Mouse (Mus musculus): ENCODE measurements around the gene Mthfsd. TPM values are rescaled to one million over a fixed set of nuclear protein-coding genes. Genes with fewer than 3 reads are reported as not detected.

Mthfsd gene
- polyA plus RNA-seq, 1 experiment, result 81.0 TPM

GRCm38 (mm10) chr8:121058081-121058480 is 50.1 kb downstream of the Mthfsd start:
- TF ChIP-seq CTCF (IDR thresholded peaks at IDR 0.05; ENCODE audit: borderline replicate concordance, extremely low read depth, insufficient read depth, insufficient read length), result no peak
- no peak for TF ChIP-seq POLR2A (IDR thresholded peaks at IDR 0.05; ENCODE audit: borderline replicate concordance, extremely low read depth, insufficient read depth, insufficient read length, poor library complexity, severe bottlenecking)
- DNase-seq (ENCODE audit: low read depth), result no peak

GRCm38 (mm10) chr8:121047441-121047840 is 60.8 kb downstream of the Mthfsd start:
- no peak for DNase-seq (ENCODE audit: low read depth)
- TF ChIP-seq CTCF (IDR thresholded peaks at IDR 0.05; ENCODE audit: borderline replicate concordance, extremely low read depth, insufficient read depth, insufficient read length) (no peak), POLR2A (IDR thresholded peaks at IDR 0.05; ENCODE audit: borderline replicate concordance, extremely low read depth, insufficient read depth, insufficient read length, poor library complexity, severe bottlenecking) (no peak)

- no peak for DNase-seq (ENCODE audit: low read depth)
- TF ChIP-seq POLR2A (IDR thresholded peaks at IDR 0.05; ENCODE audit: borderline replicate concordance, extremely low read depth, insufficient read depth, insufficient read length, poor library complexity, severe bottlenecking) (no peak), CTCF (IDR thresholded peaks at IDR 0.05; ENCODE audit: borderline replicate concordance, extremely low read depth, insufficient read depth, insufficient read length) (no peak)
Observed at GRCm38 (mm10) chr8:121043719-121044440, 64.3 kb downstream of the Mthfsd start.

Other genes starting within 250 kb of the Mthfsd start
- 1.2 and 1.3 TPM in 2 replicates for gene Foxf1, start 24.0 kb downstream of the Mthfsd start, polyA plus RNA-seq (2012; rRNA removed)
- 1.4 and 3.5 TPM in 2 replicates for gene Foxc2, start 7.8 kb upstream of the Mthfsd start, polyA plus RNA-seq (2012; rRNA removed)
- 0.20 and 0.37 TPM in 2 replicates for gene Foxl1, start 19.5 kb upstream of the Mthfsd start, polyA plus RNA-seq (2012; rRNA removed)

Data from brain, embryonic 14.5 days (tissue).